Mouse (Mus musculus) megakaryocyte, embryonic 14.5 days (primary cell): ENCODE measurements at regions not wholly inside any gene's neighbourhood (a gene's known extent, or its start where the extent isn't known, plus 50 kb on each side); places are given as distances from the start of the nearest gene placed in this dataset.

ENCODE experiments used
- FLI1 ChIP-seq: IDR thresholded peaks from 2 replicates; pipeline ENCODE4 v1.6.1; 2012; ENCODE audit warnings: low read length, inconsistent platforms, mixed read lengths
- GATA1 ChIP-seq: IDR thresholded peaks from 3 replicates; pipeline ENCODE4 v1.6.1; 2012; ENCODE audit warnings: mixed read lengths, low read length, inconsistent platforms, borderline replicate concordance

DNA sequence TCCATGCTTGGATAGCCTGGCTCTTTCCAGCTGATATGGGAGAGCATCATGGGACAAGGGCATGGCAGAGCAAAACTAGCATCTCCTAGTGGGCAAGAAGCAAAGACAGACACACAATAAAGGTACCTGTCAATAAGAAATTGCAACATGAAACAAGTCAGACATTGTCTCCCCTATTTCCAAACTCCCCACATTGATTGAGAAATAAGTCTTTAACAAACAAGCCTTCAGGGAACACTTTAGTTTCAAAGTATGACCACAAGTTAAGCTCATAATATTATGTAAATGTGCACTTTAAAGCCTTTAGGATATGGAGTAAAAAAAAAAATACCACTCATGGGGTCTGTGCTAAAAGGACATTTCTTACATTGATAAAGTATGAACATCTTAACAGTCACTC, 51.5 kb upstream of the Speer4f2 start:
- no peak for TF ChIP-seq GATA1
- TF ChIP-seq FLI1, result no peak
